Mouse (Mus musculus): ENCODE results near the gene Kptn. TPM values are rescaled to one million over a fixed set of nuclear protein-coding genes. Genes with fewer than 3 reads are reported as not detected.

Gene Kptn
- polyA plus RNA-seq, 1 experiment from 2014 or later: 24.1 TPM

GRCm38 (mm10) chr7:16128899-16129298 lies 9.2 kb downstream of the Kptn start:
- H3K27ac ChIP-seq (replicated peaks; ENCODE audit: low read depth, low read length): no peak overlapping the region
- DNase-seq (ENCODE audit: low spot score): no peak
- WGBS: 54% methylated on average over 5 of the region's 5 CpGs

GRCm38 (mm10) chr7:16129421-16129845 lies 9.7 kb downstream of the Kptn start, which contains the start of gene Slc8a2:
TSS of gene Slc8a2 (plus strand) at chr7:16129826.
- Histone ChIP-seq H3K4me2 (ENCODE audit: low read depth, low read length) (peak within 1 kb of the TSS; percentile 80), H3K27ac (replicated peaks; ENCODE audit: low read depth, low read length) (peak within 1 kb of the TSS; percentile 76), H3K4me1 (ENCODE audit: control insufficient read depth, insufficient read depth, low read length) (peaks cover 20% of the 10 kb centered on the region), H3K9ac (ENCODE audit: low read depth, low read length) (peak within 1 kb of the TSS; percentile 73), H3K36me3 (ENCODE audit: control insufficient read depth, insufficient read depth, low read length) (peaks cover 22% of the 10 kb centered on the region), H3K4me3 (ENCODE audit: low read depth, low read length) (peak within 1 kb of the TSS; percentile 53), H3K27me3 (replicated peaks; ENCODE audit: control insufficient read depth, insufficient read depth, low read length) (no peaks in the 10 kb centered on the region), H3K9me3 (ENCODE audit: control insufficient read depth, low read length) (no peaks in the 10 kb centered on the region)
- DNase-seq (ENCODE audit: low spot score) (peak; percentile 91), ATAC-seq (ENCODE audit: low read depth) (peak; percentile 87)
- WGBS: 0% methylated on average over 11 of the region's 12 CpGs

More at GRCm38 (mm10) chr7:16128899-16129298, 9.2 kb downstream of the Kptn start:
- Histone ChIP-seq H3K9ac (ENCODE audit: low read depth, low read length) (no peak overlapping the region), H3K4me1 (ENCODE audit: control insufficient read depth, insufficient read depth, low read length) (peaks cover 20% of the 10 kb centered on the region), H3K36me3 (ENCODE audit: control insufficient read depth, insufficient read depth, low read length) (peaks cover 24% of the 10 kb centered on the region), H3K9me3 (ENCODE audit: control insufficient read depth, low read length) (no peaks in the 10 kb centered on the region), H3K4me2 (ENCODE audit: low read depth, low read length) (peak overlapping the region; percentile 80; the same call in 1 of the 2 replicates), H3K4me3 (ENCODE audit: low read depth, low read length) (no peak overlapping the region), H3K27me3 (replicated peaks; ENCODE audit: control insufficient read depth, insufficient read depth, low read length) (no peaks in the 10 kb centered on the region)
- ATAC-seq (ENCODE audit: low read depth): no peak

GRCm38 (mm10) chr7:16129846-16130691 lies 10.4 kb downstream of the Kptn start:
- 1% methylated on average over 34 of the region's 38 CpGs for WGBS
- DNase-seq (ENCODE audit: low spot score): peak; percentile 93

GRCm38 (mm10) chr7:16130956-16131634 lies 11.4 kb downstream of the Kptn start:
- peaks cover 16% of the 10 kb centered on the region; the same call in 1 of the 2 replicates for H3K36me3 ChIP-seq (ENCODE audit: control insufficient read depth, insufficient read depth, low read length)
- H3K4me3 ChIP-seq (ENCODE audit: low read depth, low read length): peak overlapping the region; percentile 53
- H3K4me1 ChIP-seq (ENCODE audit: control insufficient read depth, insufficient read depth, low read length): peaks cover 20% of the 10 kb centered on the region
- H3K27ac ChIP-seq (replicated peaks; ENCODE audit: low read depth, low read length): no peak overlapping the region
- H3K4me2 ChIP-seq (ENCODE audit: low read depth, low read length): peak overlapping the region; percentile 80
- ATAC-seq (ENCODE audit: low read depth) (no peak), DNase-seq (ENCODE audit: low spot score) (no peak)
- WGBS: 33% methylated on average over 13 of the region's 13 CpGs
- peak overlapping the region; percentile 73 for H3K9ac ChIP-seq (ENCODE audit: low read depth, low read length)
- H3K27me3 ChIP-seq (replicated peaks; ENCODE audit: control insufficient read depth, insufficient read depth, low read length): no peaks in the 10 kb centered on the region
- no peaks in the 10 kb centered on the region for H3K9me3 ChIP-seq (ENCODE audit: control insufficient read depth, low read length)

More at GRCm38 (mm10) chr7:16129846-16130691, 10.4 kb downstream of the Kptn start:
- Histone ChIP-seq H3K9me3 (ENCODE audit: control insufficient read depth, low read length) (no peaks in the 10 kb centered on the region), H3K9ac (ENCODE audit: low read depth, low read length) (peak overlapping the region; percentile 73), H3K4me1 (ENCODE audit: control insufficient read depth, insufficient read depth, low read length) (peaks cover 20% of the 10 kb centered on the region), H3K27ac (replicated peaks; ENCODE audit: low read depth, low read length) (peak overlapping the region; percentile 76), H3K36me3 (ENCODE audit: control insufficient read depth, insufficient read depth, low read length) (peaks cover 26% of the 10 kb centered on the region), H3K4me2 (ENCODE audit: low read depth, low read length) (peak overlapping the region; percentile 80), H3K4me3 (ENCODE audit: low read depth, low read length) (peak overlapping the region; percentile 53), H3K27me3 (replicated peaks; ENCODE audit: control insufficient read depth, insufficient read depth, low read length) (no peaks in the 10 kb centered on the region)
- ATAC-seq (ENCODE audit: low read depth): peak; percentile 86

- Histone ChIP-seq H3K4me2 (ENCODE audit: low read depth, low read length) (peak overlapping the region; percentile 33; the same call in 1 of the 2 replicates), H3K27ac (replicated peaks; ENCODE audit: low read depth, low read length) (no peak overlapping the region), H3K9me3 (ENCODE audit: control insufficient read depth, low read length) (no peaks in the 10 kb centered on the region), H3K4me1 (ENCODE audit: control insufficient read depth, insufficient read depth, low read length) (peaks cover 20% of the 10 kb centered on the region), H3K27me3 (replicated peaks; ENCODE audit: control insufficient read depth, insufficient read depth, low read length) (no peaks in the 10 kb centered on the region), H3K9ac (ENCODE audit: low read depth, low read length) (no peak overlapping the region), H3K4me3 (ENCODE audit: low read depth, low read length) (no peak overlapping the region), H3K36me3 (ENCODE audit: control insufficient read depth, insufficient read depth, low read length) (peaks cover 10% of the 10 kb centered on the region; the same call in 1 of the 2 replicates)
- WGBS: 12% methylated on average over 7 of the region's 7 CpGs
- DNase-seq (ENCODE audit: low spot score) (peak; percentile 41), ATAC-seq (ENCODE audit: low read depth) (no peak)
Measured at GRCm38 (mm10) chr7:16132161-16132581, 12.5 kb downstream of the Kptn start.

GRCm38 (mm10) chr7:16132926-16133325 lies 13.2 kb downstream of the Kptn start:
- DNase-seq (ENCODE audit: low spot score) (no peak), ATAC-seq (ENCODE audit: low read depth) (no peak)
- H3K9me3 ChIP-seq (ENCODE audit: control insufficient read depth, low read length): no peaks in the 10 kb centered on the region
- no peak overlapping the region for H3K27ac ChIP-seq (replicated peaks; ENCODE audit: low read depth, low read length)
- no peak overlapping the region for H3K9ac ChIP-seq (ENCODE audit: low read depth, low read length)
- H3K36me3 ChIP-seq (ENCODE audit: control insufficient read depth, insufficient read depth, low read length): 0 out of 2 replicates have a peak, but pooled peaks cover 5% of the 10 kb centered on the region
- H3K4me2 ChIP-seq (ENCODE audit: low read depth, low read length): no peak overlapping the region
- WGBS: 51% methylated on average over 3 of the region's 3 CpGs
- no peaks in the 10 kb centered on the region for H3K27me3 ChIP-seq (replicated peaks; ENCODE audit: control insufficient read depth, insufficient read depth, low read length)
- H3K4me1 ChIP-seq (ENCODE audit: control insufficient read depth, insufficient read depth, low read length): peaks cover 20% of the 10 kb centered on the region
- H3K4me3 ChIP-seq (ENCODE audit: low read depth, low read length): no peak overlapping the region

- Histone ChIP-seq H3K27me3 (replicated peaks; ENCODE audit: control insufficient read depth, insufficient read depth, low read length) (no peaks in the 10 kb centered on the region), H3K4me3 (ENCODE audit: low read depth, low read length) (no peak overlapping the region), H3K4me2 (ENCODE audit: low read depth, low read length) (no peak overlapping the region), H3K27ac (replicated peaks; ENCODE audit: low read depth, low read length) (no peak overlapping the region), H3K9ac (ENCODE audit: low read depth, low read length) (no peak overlapping the region), H3K4me1 (ENCODE audit: control insufficient read depth, insufficient read depth, low read length) (peaks cover 20% of the 10 kb centered on the region), H3K9me3 (ENCODE audit: control insufficient read depth, low read length) (no peaks in the 10 kb centered on the region), H3K36me3 (ENCODE audit: control insufficient read depth, insufficient read depth, low read length) (0 out of 2 replicates have a peak, but pooled peaks cover 5% of the 10 kb centered on the region)
- WGBS: 91% methylated on average over 9 of the region's 9 CpGs
- no peak for ATAC-seq (ENCODE audit: low read depth)
- no peak for DNase-seq (ENCODE audit: low spot score)
Measured at GRCm38 (mm10) chr7:16133691-16134090, 14.0 kb downstream of the Kptn start.

GRCm38 (mm10) chr7:16134951-16135392 lies 15.3 kb downstream of the Kptn start:
- no peak overlapping the region for H3K4me3 ChIP-seq (ENCODE audit: low read depth, low read length)
- no peaks in the 10 kb centered on the region for H3K9me3 ChIP-seq (ENCODE audit: control insufficient read depth, low read length)
- no peak for ATAC-seq (ENCODE audit: low read depth)
- 0 out of 2 replicates have a peak, but pooled peaks cover 5% of the 10 kb centered on the region for H3K36me3 ChIP-seq (ENCODE audit: control insufficient read depth, insufficient read depth, low read length)
- WGBS: 67% methylated on average over 7 of the region's 7 CpGs
- no peak overlapping the region for H3K27ac ChIP-seq (replicated peaks; ENCODE audit: low read depth, low read length)
- no peak overlapping the region for H3K9ac ChIP-seq (ENCODE audit: low read depth, low read length)
- DNase-seq (ENCODE audit: low spot score): no peak
- H3K4me1 ChIP-seq (ENCODE audit: control insufficient read depth, insufficient read depth, low read length): peaks cover 15% of the 10 kb centered on the region
- H3K27me3 ChIP-seq (replicated peaks; ENCODE audit: control insufficient read depth, insufficient read depth, low read length): no peaks in the 10 kb centered on the region
- no peak overlapping the region for H3K4me2 ChIP-seq (ENCODE audit: low read depth, low read length)

Measured in embryonic facial prominence, embryonic 14.5 days (tissue).